Comparison of ENCODE assay signal across 8 mouse cellular contexts in the genomic region with DNA sequence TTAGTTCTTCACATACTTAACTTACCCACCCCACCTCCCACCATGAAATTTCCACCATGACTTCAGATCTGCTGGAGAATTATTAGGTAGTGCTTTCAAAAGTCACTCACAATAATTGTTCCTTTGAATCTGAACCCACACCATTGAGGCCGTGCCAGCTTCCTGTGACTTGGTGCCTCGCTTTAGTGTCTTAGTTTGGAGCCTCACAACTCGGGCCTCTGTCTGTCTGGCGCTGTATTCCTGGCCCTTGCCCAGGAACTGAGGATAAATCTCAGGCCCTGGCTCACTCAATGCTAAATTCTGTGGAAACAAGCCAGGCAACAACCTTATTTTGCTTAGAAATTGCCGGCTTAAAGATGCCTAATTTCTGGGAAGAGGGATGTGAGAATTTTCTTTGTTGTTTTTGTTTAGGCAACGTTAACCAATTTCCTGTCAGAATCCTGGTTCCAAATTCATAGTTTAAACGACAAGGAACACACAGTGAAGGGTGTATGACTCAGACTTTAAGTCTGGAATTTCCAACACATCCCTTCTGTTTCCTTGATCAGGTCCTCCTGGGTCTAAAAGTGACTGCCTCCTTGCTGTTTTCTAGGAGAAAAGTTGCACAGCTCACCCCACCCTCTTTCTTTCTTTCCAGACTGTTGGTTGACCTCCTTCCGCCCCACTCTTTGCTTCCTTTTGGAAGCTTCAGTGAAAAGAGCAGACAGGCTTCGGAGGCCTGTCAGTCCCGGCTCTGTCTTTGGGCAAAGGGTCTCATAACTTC. TPM values are rescaled to one million over a fixed set of nuclear protein-coding genes. Genes with fewer than 3 reads are reported as not detected.
A peak's percentile ranks its signal among the peaks of the same experiment; 100 is the strongest.
DNase-seq lines count a peak whose midpoint lies in the region; ATAC-seq and TF ChIP-seq lines count a peak whose summit lies in the region.

No protein-coding gene starts in this region.

- no peak for TF ChIP-seq CTCF in forebrain, postnatal 0 days (IDR thresholded peaks at IDR 0.05; ENCODE audit: low read depth)
- no peak for TF ChIP-seq CTCF in intestine, postnatal 0 days (IDR thresholded peaks at IDR 0.05; ENCODE audit: low read depth)

- no peak for ATAC-seq in forebrain, postnatal 0 days
- ATAC-seq in intestine, postnatal 0 days, result no peak

- H3K4me1 ChIP-seq in forebrain, postnatal 0 days (ENCODE audit: insufficient read depth), result peaks cover 29% of the 10 kb centered on the region
- H3K4me1 ChIP-seq in intestine, postnatal 0 days (replicated peaks; ENCODE audit: control insufficient read depth, insufficient read depth, low read length), result no peaks in the 10 kb centered on the region

- peak; percentile 67 for DNase-seq in adrenal gland, postnatal 10 days
- DNase-seq in adrenal gland, adult 8-10 months, result no peak
- peak; percentile 42 for DNase-seq in adrenal gland, postnatal 25 days
- peak; percentile 55 for DNase-seq in forebrain, postnatal 0 days
- DNase-seq in lung, postnatal 4 days, result peak; percentile 42 to 58
- peak; percentile 25 for DNase-seq in testis, postnatal 14 days (ENCODE audit: low spot score)
- DNase-seq in T-cell, adult 2 months (ENCODE audit: low spot score), result no peak

- peak overlapping the region; percentile 81 for H3K9ac ChIP-seq in forebrain, postnatal 0 days
- H3K9ac ChIP-seq in intestine, postnatal 0 days (ENCODE audit: low read depth, low read length), result no peak overlapping the region

- H3K4me3 ChIP-seq in forebrain, postnatal 0 days (ENCODE audit: low read depth, low read length), result peak overlapping the region; percentile 81
- H3K4me3 ChIP-seq in intestine, postnatal 0 days (ENCODE audit: low read depth, low read length), result peak overlapping the region; percentile 58

- H3K4me2 ChIP-seq in forebrain, postnatal 0 days (ENCODE audit: low read depth), result peak overlapping the region; percentile 70
- peak overlapping the region; percentile 71 for H3K4me2 ChIP-seq in intestine, postnatal 0 days (replicated peaks; ENCODE audit: low read depth)

- 5% methylated on average over 10 of the region's 10 CpGs for WGBS in forebrain, postnatal 0 days
- WGBS in intestine, postnatal 0 days, result 42% methylated on average over 10 of the region's 10 CpGs

- peak overlapping the region; percentile 92 for H3K27ac ChIP-seq in forebrain, postnatal 0 days (ENCODE audit: low read depth, low read length)
- H3K27ac ChIP-seq in intestine, postnatal 0 days (ENCODE audit: low read depth, low read length), result 0 out of 2 replicates have a peak overlapping the region, but pooled peaks have one; percentile 36

- H3K9me3 ChIP-seq in forebrain, postnatal 0 days (ENCODE audit: low read length), result no peaks in the 10 kb centered on the region
- no peaks in the 10 kb centered on the region for H3K9me3 ChIP-seq in intestine, postnatal 0 days (ENCODE audit: control insufficient read depth)

- peaks cover 3% of the 10 kb centered on the region; the same call in 1 of the 2 replicates for H3K36me3 ChIP-seq in forebrain, postnatal 0 days (ENCODE audit: insufficient read depth)
- H3K36me3 ChIP-seq in intestine, postnatal 0 days (ENCODE audit: control insufficient read depth, insufficient read depth), result no peaks in the 10 kb centered on the region

- H3K27me3 ChIP-seq in forebrain, postnatal 0 days (ENCODE audit: insufficient read depth, low read length), result no peaks in the 10 kb centered on the region
- H3K27me3 ChIP-seq in intestine, postnatal 0 days (replicated peaks; ENCODE audit: control insufficient read depth, insufficient read depth, low read length), result peaks cover 31% of the 10 kb centered on the region

RNA-seq across cellular contexts. Expression of gene Lix1l, which starts 1.2 kb away (rescaled TPM):
- total RNA-seq in adrenal gland, postnatal 10 days (2021), result 10 to 100 TPM; 33.3 to 42.6 TPM
- 10 to 100 TPM; 47.8 to 57.8 (median 54.5) TPM for total RNA-seq in adrenal gland, adult 8-10 months (2022)
- 32.9 and 50.0 TPM in 2 replicates for total RNA-seq in adrenal gland, postnatal 25 days (2021)
- total RNA-seq in forebrain, postnatal 0 days (2014; rRNA removed), result 53.5 and 59.9 TPM in 2 replicates
- polyA plus RNA-seq in forebrain, postnatal 0 days (2015; fragmentation: Nextera tagmentation; extraction: Ambion mirVana), result 3.5 and 3.7 TPM in 2 replicates
- polyA plus RNA-seq in intestine, postnatal 0 days (2015; fragmentation: Nextera tagmentation; extraction: Ambion mirVana), result 2.2 and 2.4 TPM in 2 replicates

RNA-seq across cellular contexts. Expression of gene Ankrd34a, which starts 5.7 kb away (rescaled TPM):
- total RNA-seq in adrenal gland, postnatal 10 days (2021), result under 1 TPM; 0.54 to 0.55 TPM
- 1 to 10 TPM; 1.1 to 2.3 (median 1.7) TPM for total RNA-seq in adrenal gland, adult 8-10 months (2022)
- 0.71 and 0.97 TPM in 2 replicates for total RNA-seq in adrenal gland, postnatal 25 days (2021)
- total RNA-seq in forebrain, postnatal 0 days (2014; rRNA removed), result 17.7 and 19.3 TPM in 2 replicates
- 17.6 and 19.2 TPM in 2 replicates for polyA plus RNA-seq in forebrain, postnatal 0 days (2015; fragmentation: Nextera tagmentation; extraction: Ambion mirVana)
- 0.92 and 1.3 TPM in 2 replicates for polyA plus RNA-seq in intestine, postnatal 0 days (2015; fragmentation: Nextera tagmentation; extraction: Ambion mirVana)

RNA-seq across cellular contexts. Expression of gene Polr3gl, which starts 8.1 kb away (rescaled TPM):
- 10 to 100 TPM; 29.3 to 34.3 TPM for total RNA-seq in adrenal gland, postnatal 10 days (2021)
- total RNA-seq in adrenal gland, adult 8-10 months (2022), result 10 to 100 TPM; 35.7 to 54.5 (median 40.0) TPM
- total RNA-seq in adrenal gland, postnatal 25 days (2021), result 37.7 and 44.9 TPM in 2 replicates
- total RNA-seq in forebrain, postnatal 0 days (2014; rRNA removed), result 25.7 and 31.8 TPM in 2 replicates
- 27.8 and 35.9 TPM in 2 replicates for polyA plus RNA-seq in forebrain, postnatal 0 days (2015; fragmentation: Nextera tagmentation; extraction: Ambion mirVana)
- 16.4 and 18.7 TPM in 2 replicates for polyA plus RNA-seq in intestine, postnatal 0 days (2015; fragmentation: Nextera tagmentation; extraction: Ambion mirVana)

RNA-seq across cellular contexts. Expression of gene Gm16253, which starts 25.3 kb away (rescaled TPM):
- total RNA-seq in adrenal gland, postnatal 10 days (2021), result under 1 TPM in 1 of 2 experiments, not detected in 1; 0.61 TPM
- not detected for total RNA-seq in adrenal gland, adult 8-10 months (2022)
- not detected in 2 replicates for total RNA-seq in adrenal gland, postnatal 25 days (2021)
- total RNA-seq in forebrain, postnatal 0 days (2014; rRNA removed), result not detected in 2 replicates
- polyA plus RNA-seq in forebrain, postnatal 0 days (2015; fragmentation: Nextera tagmentation; extraction: Ambion mirVana), result not detected in 2 replicates
- polyA plus RNA-seq in intestine, postnatal 0 days (2015; fragmentation: Nextera tagmentation; extraction: Ambion mirVana), result 0.31 and 0.41 TPM in 2 replicates

RNA-seq across cellular contexts. Expression of gene Rbm8a, which starts 27.6 kb away (rescaled TPM):
- 10 to 100 TPM; 68.8 to 72.9 TPM for total RNA-seq in adrenal gland, postnatal 10 days (2021)
- total RNA-seq in adrenal gland, adult 8-10 months (2022), result 100 to 1,000 TPM in 1 of 4 experiments, 10 to 100 TPM in 3; 54.6 to 101 (median 71.7) TPM
- total RNA-seq in adrenal gland, postnatal 25 days (2021), result 72.9 and 97.5 TPM in 2 replicates
- 29.2 and 38.5 TPM in 2 replicates for total RNA-seq in forebrain, postnatal 0 days (2014; rRNA removed)
- 110 and 120 TPM in 2 replicates for polyA plus RNA-seq in forebrain, postnatal 0 days (2015; fragmentation: Nextera tagmentation; extraction: Ambion mirVana)
- polyA plus RNA-seq in intestine, postnatal 0 days (2015; fragmentation: Nextera tagmentation; extraction: Ambion mirVana), result 72.7 and 73.8 TPM in 2 replicates

Comparison
In these comparisons a context has a peak if more than half of its experiments do, and no peak if none do; other contexts are left out.
1. DNase-seq: peak in adrenal gland, postnatal 10 days (single experiment), adrenal gland, postnatal 25 days (single experiment), forebrain, postnatal 0 days (single experiment), lung, postnatal 4 days (2 of 2) and testis, postnatal 14 days (single experiment); none in adrenal gland, adult 8-10 months (single experiment) and T-cell, adult 2 months (single experiment).